Mouse (Mus musculus): ENCODE results near the gene Lmtk2.

The Lmtk2 gene

DNA sequence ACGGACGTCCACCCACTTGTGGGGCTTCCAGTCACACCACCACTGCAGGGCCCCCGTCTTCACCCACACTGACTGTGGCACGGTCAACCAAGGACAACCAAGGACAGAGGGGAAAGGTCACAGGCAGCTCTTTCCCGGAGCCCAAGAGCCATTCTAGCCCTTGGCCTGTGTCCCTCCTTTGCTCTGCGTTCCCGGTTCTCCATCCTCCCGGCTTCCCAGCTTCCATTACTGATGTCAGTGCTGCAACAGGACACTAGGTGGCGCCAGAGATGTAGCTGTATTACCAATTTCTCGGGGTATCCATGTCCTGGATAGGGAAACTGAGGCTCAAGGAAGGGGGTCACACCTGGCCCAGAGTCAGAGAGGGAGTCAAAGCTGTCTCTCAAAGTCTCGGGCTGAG, 107.2 kb downstream of the Lmtk2 start:
- peak in 1 of 2 experiments; percentile 79 for DNase-seq (ENCODE audit: inconsistent age in 2 of 2, low spot score in 1 of 2)

- DNase-seq (ENCODE audit: inconsistent age in 2 of 2, low spot score in 1 of 2) = peak; percentile 70 to 81
These were observed 114.2 kb downstream of the Lmtk2 start for GRCm38 (mm10) chr5:144214453-144214852.

DNA sequence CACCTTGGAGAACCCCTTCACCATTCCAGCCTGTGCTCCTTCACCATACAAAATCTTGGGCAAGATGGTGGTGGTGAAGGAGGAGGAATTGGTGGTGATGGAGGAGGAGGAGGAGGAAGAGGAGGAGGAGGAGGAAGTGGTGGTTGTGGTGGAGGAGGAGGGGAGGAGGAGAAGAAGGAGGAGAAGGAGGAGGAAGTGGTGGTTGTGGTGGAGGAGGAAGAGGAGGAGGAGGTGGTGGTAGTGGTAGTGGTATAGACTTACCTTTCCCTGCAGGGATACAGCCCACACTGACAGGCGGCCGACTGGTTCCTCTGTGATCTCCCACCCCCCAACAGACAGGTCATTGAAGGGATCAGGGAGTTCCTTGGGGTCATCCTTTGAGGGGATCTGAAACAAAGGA, 115.8 kb downstream of the Lmtk2 start:
- no peak for DNase-seq (ENCODE audit: inconsistent age in 2 of 2, low spot score in 1 of 2)

DNA sequence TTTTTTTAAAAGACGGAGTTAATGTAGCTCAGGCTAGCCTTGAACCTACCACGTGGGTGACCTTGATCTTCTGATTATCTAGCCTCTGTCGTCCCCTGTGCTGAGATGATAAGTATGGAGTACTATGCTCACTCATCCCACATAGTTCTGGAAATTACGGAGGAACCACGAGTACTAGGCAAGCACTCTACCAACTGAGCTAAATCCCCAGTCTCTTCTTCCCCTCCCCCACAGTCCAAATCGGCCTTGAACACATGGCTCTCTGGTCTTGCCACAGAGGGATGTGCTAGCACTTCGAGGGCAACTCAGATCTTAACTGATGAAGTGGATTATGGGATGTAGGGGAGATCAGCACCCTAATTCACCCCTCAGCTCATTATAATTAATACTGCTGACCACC, 117.8 kb downstream of the Lmtk2 start:
- peak; percentile 60 to 74 for DNase-seq (ENCODE audit: inconsistent age in 2 of 2, low spot score in 1 of 2)

DNA sequence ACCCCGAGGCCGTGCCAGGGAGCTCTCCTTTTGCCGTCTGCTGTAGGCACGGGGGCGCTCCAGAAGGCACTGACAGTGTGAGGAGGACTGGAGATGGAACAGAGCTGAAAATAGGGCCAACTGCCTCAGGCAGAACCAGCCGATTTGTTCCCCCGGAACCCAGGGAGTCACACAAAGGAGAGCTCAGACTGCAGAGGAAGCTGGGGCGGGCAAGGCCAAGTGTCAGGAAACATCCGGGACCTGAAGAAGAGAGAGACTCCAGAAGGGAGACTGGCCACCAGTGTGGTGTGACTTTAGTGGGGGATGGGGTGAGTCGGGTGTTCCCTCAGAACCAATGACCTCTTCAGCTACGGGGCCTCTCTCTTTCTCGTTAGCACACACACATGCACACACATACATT, 119.1 kb downstream of the Lmtk2 start:
- DNase-seq (ENCODE audit: inconsistent age in 2 of 2, low spot score in 1 of 2) = peak in 1 of 2 experiments; percentile 60

DNA sequence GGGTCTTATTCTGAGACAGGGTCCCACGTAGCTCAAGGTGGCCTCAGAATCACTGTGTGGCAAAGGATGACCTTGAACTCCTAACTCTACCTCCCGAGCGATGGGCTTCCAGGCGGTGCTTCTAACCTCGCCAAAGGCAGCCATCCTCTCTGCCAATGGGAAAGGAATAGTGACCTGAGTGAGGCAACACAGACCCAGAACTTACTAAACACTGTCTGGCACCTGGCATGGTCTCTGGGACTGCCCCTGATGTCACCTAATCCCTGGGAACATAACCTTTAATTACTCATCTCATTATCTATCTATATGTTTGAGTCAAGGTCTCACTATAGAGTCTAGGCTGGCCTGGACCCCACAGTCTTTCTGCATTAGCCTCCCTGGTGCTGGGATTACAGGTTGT, 119.7 kb downstream of the Lmtk2 start:
- DNase-seq (ENCODE audit: inconsistent age in 2 of 2, low spot score in 1 of 2) = peak in 1 of 2 experiments; percentile 61

GRCm38 (mm10) chr5:144221305-144221704, 121.1 kb downstream of the Lmtk2 start:
- peak; percentile 53 to 88 for DNase-seq (ENCODE audit: inconsistent age in 2 of 2, low spot score in 1 of 2)

- DNase-seq (ENCODE audit: inconsistent age in 2 of 2, low spot score in 1 of 2) = peak; percentile 59 to 85
These were observed 122.7 kb downstream of the Lmtk2 start for GRCm38 (mm10) chr5:144222811-144223502.

DNA sequence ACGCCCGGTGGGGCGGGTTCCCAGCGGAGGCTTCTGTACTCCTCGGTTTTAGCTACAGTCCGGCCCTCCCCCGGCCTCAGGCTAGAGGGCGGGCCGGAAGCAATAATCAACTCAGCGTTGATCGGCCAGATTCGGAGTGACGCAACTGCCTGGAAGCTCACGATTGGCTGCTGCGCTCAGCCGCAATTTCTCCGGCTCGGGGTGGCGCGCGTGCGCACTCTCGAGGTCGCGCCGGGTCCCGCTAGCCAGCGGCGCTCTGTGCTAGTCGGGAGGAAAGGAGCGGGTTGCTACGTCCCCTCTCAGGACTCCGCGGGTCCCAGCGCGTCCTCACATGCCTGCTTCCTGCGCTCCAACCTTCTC, 123.2 kb downstream of the Lmtk2 start, which contains the start of gene Tecpr1:
Tecpr1 (minus strand) TSS at position 113 of the 360 bp plus-strand sequence.
- peak; percentile 97 to 98 for DNase-seq (ENCODE audit: inconsistent age in 2 of 2, low spot score in 1 of 2)

DNA sequence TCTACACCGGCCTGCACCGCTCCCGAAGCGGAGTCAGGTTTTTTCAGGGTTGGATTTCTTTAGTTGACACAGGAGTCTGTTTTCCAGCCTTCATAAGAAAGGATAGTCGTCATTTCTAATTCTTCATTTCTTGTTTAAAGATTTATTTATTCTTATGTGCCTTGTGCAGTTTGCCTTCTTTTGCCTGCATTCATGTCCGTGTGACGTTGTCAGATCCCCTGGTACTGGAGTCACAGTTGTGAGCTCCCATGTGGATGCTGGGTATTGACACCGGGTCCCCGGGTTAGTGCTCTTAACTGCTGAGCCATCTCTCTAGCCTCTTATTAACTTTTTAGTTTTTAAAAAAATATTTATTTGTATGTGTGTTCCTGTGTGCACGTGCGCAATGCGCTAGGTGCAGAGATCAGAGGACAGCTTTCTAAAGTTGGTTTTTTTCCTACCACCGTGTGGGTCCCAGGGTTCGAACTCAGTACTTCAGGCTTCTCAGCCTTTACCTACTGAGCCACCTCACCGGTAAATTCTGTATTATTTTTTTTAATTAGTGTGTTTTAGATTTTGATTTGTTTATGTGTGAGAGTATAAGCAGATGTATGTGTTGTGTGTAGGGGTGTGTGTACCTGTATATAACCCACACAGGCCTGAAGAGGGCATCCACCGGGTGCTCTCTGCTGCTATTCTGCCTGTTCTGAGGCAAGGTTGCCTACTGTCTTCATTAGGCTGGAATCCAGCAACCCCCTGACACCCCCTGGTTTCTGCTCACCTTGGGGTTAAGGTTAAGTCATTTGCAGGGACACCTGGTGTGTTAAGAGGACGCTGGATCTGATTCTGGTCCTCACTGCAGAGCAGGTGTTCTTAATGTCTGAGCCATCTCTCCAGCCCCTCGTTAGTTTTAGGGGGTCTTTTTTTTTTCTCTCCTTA, 123.9 kb downstream of the Lmtk2 start:
- no peak for DNase-seq (ENCODE audit: inconsistent age in 2 of 2, low spot score in 1 of 2)

DNA sequence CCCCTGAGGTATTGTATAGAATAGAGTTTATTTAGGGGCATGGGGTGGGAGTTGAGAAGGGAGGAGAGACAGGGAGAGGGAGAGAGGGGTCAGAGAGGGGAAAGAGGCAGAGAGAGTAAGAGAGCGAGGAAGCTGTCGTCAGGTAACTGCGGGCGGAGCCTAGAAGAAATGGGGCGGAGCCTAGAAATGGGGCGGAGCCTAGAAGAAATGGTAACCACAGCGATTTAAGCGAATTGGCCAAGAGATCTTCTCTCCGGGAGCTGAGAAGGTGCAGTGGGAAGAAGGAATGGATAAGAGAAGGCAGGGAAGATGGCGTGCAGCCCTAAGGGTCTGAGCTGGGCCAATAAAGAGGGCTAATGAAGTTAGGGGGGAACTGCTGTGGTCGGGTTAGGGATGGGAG, 126.0 kb downstream of the Lmtk2 start:
- DNase-seq (ENCODE audit: inconsistent age in 2 of 2, low spot score in 1 of 2) = no peak

- DNase-seq (ENCODE audit: inconsistent age in 2 of 2, low spot score in 1 of 2) = no peak
These were observed 130.0 kb downstream of the Lmtk2 start for GRCm38 (mm10) chr5:144230216-144230615.

GRCm38 (mm10) chr5:144231410-144231809, 131.2 kb downstream of the Lmtk2 start:
- DNase-seq (ENCODE audit: inconsistent age in 2 of 2, low spot score in 1 of 2) = peak in 1 of 2 experiments; percentile 61

- no peak for DNase-seq (ENCODE audit: inconsistent age in 2 of 2, low spot score in 1 of 2)
These were observed 132.3 kb downstream of the Lmtk2 start for GRCm38 (mm10) chr5:144232531-144232930.

DNA sequence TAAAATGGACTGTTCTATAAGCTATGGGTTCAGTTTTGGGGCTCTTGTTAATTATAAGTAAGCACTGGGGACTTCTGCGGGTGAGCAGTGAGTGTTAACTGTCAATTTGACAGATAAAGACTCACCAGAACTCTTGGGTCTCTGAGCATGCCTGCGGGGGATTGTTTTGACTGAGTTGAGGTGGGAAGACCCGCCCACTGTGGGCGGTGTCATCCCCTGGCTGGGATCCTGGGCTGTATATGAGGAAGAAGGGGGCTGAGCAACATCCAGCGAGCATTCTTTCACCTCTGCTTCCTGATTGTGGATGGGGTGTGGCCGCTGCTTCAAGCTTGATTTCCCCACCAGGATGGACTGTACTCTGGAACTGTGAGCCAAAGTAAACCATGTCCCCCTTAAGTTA, 134.0 kb downstream of the Lmtk2 start:
- DNase-seq (ENCODE audit: inconsistent age in 2 of 2, low spot score in 1 of 2) = no peak

DNA sequence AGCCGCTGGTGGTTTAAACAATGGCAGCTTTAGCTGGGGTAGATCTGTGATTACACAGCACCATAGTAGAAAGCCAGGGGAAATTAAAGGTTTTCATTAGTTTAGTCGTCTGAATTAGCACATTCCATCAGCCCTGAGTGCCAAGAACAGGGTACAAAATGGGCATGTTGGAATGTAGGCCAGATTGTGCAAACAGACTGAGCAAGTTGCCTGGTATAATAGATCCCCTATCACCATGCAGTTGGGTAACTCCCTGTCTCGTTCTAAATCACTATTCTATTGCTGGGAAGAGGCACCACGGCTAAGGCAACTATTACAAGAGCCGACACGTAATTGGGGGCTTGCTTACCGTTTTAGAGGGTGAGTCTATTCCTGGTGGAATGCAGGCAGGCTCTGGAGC, 134.5 kb downstream of the Lmtk2 start:
- peak in 1 of 2 experiments; percentile 65 for DNase-seq (ENCODE audit: inconsistent age in 2 of 2, low spot score in 1 of 2)
